Mouse (Mus musculus) liver, postnatal 0 days (tissue): ENCODE measurements around the gene Fam171a1.

Experiments used
- CTCF ChIP-seq: sonication (generic); IDR thresholded peaks from 2 replicates; pipeline ENCODE4 v1.5.1; 2016; ENCODE audit warnings: antibody characterized with exemption, low read depth
- EP300 ChIP-seq: IDR thresholded peaks from 2 replicates; pipeline ENCODE4 v1.6.1; 2016; ENCODE audit warnings: antibody characterized with exemption, low read depth, mild to moderate bottlenecking

- no peak for TF ChIP-seq CTCF
- TF ChIP-seq EP300, result no peak
Observed at GRCm38 (mm10) chr2:3172656-3173055, 58.6 kb downstream of the Fam171a1 start.
